Mouse (Mus musculus) CH12.LX (cell line): Measurements from ENCODE around the gene Hspa1l. TPM values are rescaled to one million over a fixed set of nuclear protein-coding genes. Genes with fewer than 3 reads are reported as not detected.
"Not testable (repeated sequence)": the region's sequence is repeated elsewhere in the genome, so short reads cannot be mapped to it uniquely, and the experiment has no call there.

Experiments
- DNase-seq: peaks from one replicate; pipeline ENCODE4 v3.0.0-alpha.2; 2013; ENCODE audit errors: extremely low read depth
- H3K27ac ChIP-seq: 2 replicates; pipeline ENCODE4 v1.5.1; 2012; ENCODE audit warnings: low read depth, mild to moderate bottlenecking, control low read depth, moderate library complexity; ENCODE audit not compliant: insufficient read depth
- H3K27me3 ChIP-seq: replicated peaks from 2 replicates; pipeline ENCODE3; 2012; ENCODE audit warnings: inconsistent platforms
- H3K36me3 ChIP-seq, 2 experiments: replicated peaks in 1 of 2; 2 replicates each; pipeline versions ENCODE3 to v1.6.1; 2012; ENCODE audit warnings: inconsistent platforms in 1 of 2, low read length in 1 of 2, mild to moderate bottlenecking in 1 of 2, mixed read lengths in 1 of 2, moderate library complexity in 1 of 2; ENCODE audit not compliant: control insufficient read depth in 1 of 2, insufficient read depth in 1 of 2
- H3K4me1 ChIP-seq, 2 experiments: 2 replicates each; pipeline ENCODE4 v1.6.1; 2012; ENCODE audit warnings: inconsistent platforms in 1 of 2, moderate library complexity in 1 of 2; ENCODE audit not compliant: insufficient read depth in 2 of 2, control insufficient read depth in 1 of 2
- H3K4me2 ChIP-seq: 2 replicates; pipeline ENCODE4 v1.6.1; 2012; ENCODE audit warnings: low read depth, mild to moderate bottlenecking, control low read depth; ENCODE audit not compliant: poor library complexity, insufficient read depth, severe bottlenecking
- H3K4me3 ChIP-seq, 3 experiments: fragments of 150-350 bp in 1 of 3; sonication (generic) in 1 of 3; replicated peaks in 1 of 3; 2 replicates each; pipeline versions ENCODE3 to v1.5.1; 2011 to 2012; ENCODE audit warnings: low read depth in 2 of 3, low read length in 2 of 3, mild to moderate bottlenecking in 2 of 3, moderate library complexity in 2 of 3, control low read depth in 1 of 3, improper control_type of control experiment in 1 of 3, inconsistent platforms in 1 of 3, mixed read lengths in 1 of 3; ENCODE audit not compliant: poor library complexity in 1 of 3
- H3K79me2 ChIP-seq: replicated peaks from 2 replicates; pipeline ENCODE4 v1.6.1; 2012; ENCODE audit warnings: mild to moderate bottlenecking, moderate library complexity; ENCODE audit not compliant: control insufficient read depth, poor library complexity, insufficient read depth, severe bottlenecking; ENCODE audit errors: extremely low read depth
- H3K9ac ChIP-seq: 2 replicates; pipeline ENCODE4 v1.6.1; 2012; ENCODE audit warnings: low read depth, mild to moderate bottlenecking, control low read depth, moderate library complexity; ENCODE audit not compliant: insufficient read depth
- H3K9me3 ChIP-seq: replicated peaks from 2 replicates; pipeline ENCODE3; 2012; ENCODE audit warnings: low read length, inconsistent platforms, mixed read lengths
- CHD1 ChIP-seq: IDR thresholded peaks from 2 replicates; pipeline ENCODE4 v1.6.1; 2012; ENCODE audit warnings: low read depth, low read length, improper control_type of control experiment, inconsistent platforms
- CHD2 ChIP-seq: IDR thresholded peaks from 2 replicates; pipeline ENCODE4 v1.6.1; 2011; ENCODE audit warnings: low read length, improper control_type of control experiment
- CTCF ChIP-seq, 2 experiments: IDR thresholded peaks in 1 of 2; conservative IDR thresholded peaks in 1 of 2; 2 replicates each; pipeline ENCODE4 v1.5.1; 2011 to 2012; ENCODE audit warnings: low read depth in 2 of 2, low read length in 2 of 2, improper control_type of control experiment in 1 of 2, inconsistent platforms in 1 of 2, mild to moderate bottlenecking in 1 of 2, moderate library complexity in 1 of 2
- EP300 ChIP-seq: IDR thresholded peaks from 2 replicates; pipeline ENCODE4 v1.6.1; 2011; ENCODE audit warnings: low read length, improper control_type of control experiment
- GABPA ChIP-seq: IDR thresholded peaks from 2 replicates; pipeline ENCODE4 v1.6.1; 2012; ENCODE audit warnings: low read depth, low read length, improper control_type of control experiment, inconsistent platforms; ENCODE audit not compliant: insufficient replicate concordance
- JUND ChIP-seq: conservative IDR thresholded peaks from 2 replicates; pipeline ENCODE4 v1.6.1; 2011; ENCODE audit warnings: low read depth, low read length, improper control_type of control experiment
- MAFK ChIP-seq: IDR thresholded peaks from 2 replicates; pipeline ENCODE4 v1.6.1; 2011; ENCODE audit warnings: low read length, improper control_type of control experiment; ENCODE audit not compliant: insufficient replicate concordance
- MAX ChIP-seq: IDR thresholded peaks from 2 replicates; pipeline ENCODE4 v1.6.1; 2011; ENCODE audit warnings: low read length, improper control_type of control experiment
- NRF1 ChIP-seq: IDR thresholded peaks from 2 replicates; pipeline ENCODE4 v1.6.1; 2014; ENCODE audit warnings: low read depth, mild to moderate bottlenecking, inconsistent platforms, low read length, improper control_type of control experiment, moderate library complexity
- POLR2A ChIP-seq: IDR thresholded peaks from 2 replicates; pipeline ENCODE4 v1.6.1; 2011; ENCODE audit warnings: low read depth, mild to moderate bottlenecking, improper control_type of control experiment, low read length
- POLR2AphosphoS2 ChIP-seq: IDR thresholded peaks from 2 replicates; pipeline ENCODE4 v1.6.1; 2011; ENCODE audit warnings: low read depth, low read length, improper control_type of control experiment
- RAD21 ChIP-seq: IDR thresholded peaks from 2 replicates; pipeline ENCODE4 v1.6.1; 2011; ENCODE audit warnings: low read depth, mild to moderate bottlenecking, low read length, improper control_type of control experiment, moderate library complexity
- RCOR1 ChIP-seq: conservative IDR thresholded peaks from 2 replicates; pipeline ENCODE4 v1.6.1; 2012; ENCODE audit warnings: low read depth, mild to moderate bottlenecking, inconsistent platforms, low read length, improper control_type of control experiment
- TBP ChIP-seq: conservative IDR thresholded peaks from 2 replicates; pipeline ENCODE4 v1.6.1; 2011; ENCODE audit warnings: low read depth, low read length, improper control_type of control experiment
- TCF12 ChIP-seq: IDR thresholded peaks from 2 replicates; pipeline ENCODE4 v1.6.1; 2014; ENCODE audit warnings: low read depth, mild to moderate bottlenecking, inconsistent platforms, low read length, improper control_type of control experiment
- USF2 ChIP-seq: conservative IDR thresholded peaks from 2 replicates; pipeline ENCODE4 v1.6.1; 2011; ENCODE audit warnings: low read depth, low read length, improper control_type of control experiment
- ZKSCAN1 ChIP-seq: IDR thresholded peaks from 2 replicates; pipeline ENCODE4 v1.6.1; 2012; ENCODE audit warnings: low read depth, inconsistent platforms, low read length, improper control_type of control experiment, borderline replicate concordance
- ZMIZ1 ChIP-seq: IDR thresholded peaks from 2 replicates; pipeline ENCODE4 v1.6.1; 2012; ENCODE audit warnings: low read depth, mild to moderate bottlenecking, inconsistent platforms, low read length, improper control_type of control experiment
- ZNF384 ChIP-seq: IDR thresholded peaks from 2 replicates; pipeline ENCODE4 v1.6.1; 2012; ENCODE audit warnings: low read depth, low read length, improper control_type of control experiment, inconsistent platforms
- dilution Hi-C: fragments of 300-500 bp; cut with MboI; formaldehyde crosslinking; loops from 2 replicates; pipeline ENCODE4 v1.14.3; 2020; ENCODE audit warnings: low sequenced_read_pairs; ENCODE audit not compliant: extremely low pct_unique_long_range_greater_than_20kb, extremely low pct_ligation_motif_present
- in situ Hi-C: fragments of 300-500 bp; cut with MboI; formaldehyde crosslinking; loops from 3 replicates; pipeline ENCODE4 v1.14.3; 2019; ENCODE audit warnings: low sequenced_read_pairs, low pct_ligation_motif_present, low pct_unique_long_range_greater_than_20kb, mixed read lengths
- polyA plus RNA-seq: library from polyadenylated mRNA; unstranded; fragments of >175 nt; gene quantifications from 2 replicates; pipeline ENCODE4 v1.2.1, GENCODE M21; 2012; ENCODE audit warnings: low read depth; ENCODE audit not compliant: insufficient read length
- total RNA-seq, 2 experiments: library from RNA; depleted of rRNA; stranded (reverse); fragments of 300-350 nt in 1 of 2; fragments of >200 nt in 1 of 2; gene quantifications; 2 replicates each; pipeline ENCODE4 v1.2.3; 2012 to 2014

Hspa1l gene
- total and polyA plus RNA-seq, 3 experiments, result 0.30 to 1.4 TPM; not detected in 1

- TF ChIP-seq CHD1 (no peak), EP300 (no peak), ZNF384 (no peak), JUND (no peak), TCF12 (no peak), MAX (no peak), ZMIZ1 (no peak), RAD21 (no peak), ZKSCAN1 (no peak), POLR2A (no peak), MAFK (no peak), TBP (no peak), GABPA (no peak), POLR2AphosphoS2 (no peak), CTCF (conservative IDR thresholded peaks at IDR 0.05 in 1 of 2, IDR thresholded peaks at IDR 0.05 in 1 of 2; ENCODE audit: low read depth in 2 of 2, low read length in 2 of 2) (no peak), USF2 (no peak), RCOR1 (no peak), NRF1 (no peak), CHD2 (no peak)
- in situ Hi-C loops (no loop called here), dilution Hi-C loops (no loop called here)
- Histone ChIP-seq H3K4me1 (peaks cover 5 to 30% of the 10 kb centered on the region in 2 experiments; a peak in 3 of 4 replicates), H3K9me3 (no peaks in the 10 kb centered on the region), H3K27ac (peak overlapping the region; percentile 39), H3K4me2 (peak overlapping the region; percentile 88; the same call in 1 of the 2 replicates), H3K27me3 (no peaks in the 10 kb centered on the region), H3K9ac (peak overlapping the region; percentile 100; the same call in 1 of the 2 replicates), H3K36me3 (peaks cover 43 to 60% of the 10 kb centered on the region in 2 experiments), H3K79me2 (peaks cover 41% of the 10 kb centered on the region), H3K4me3 (peak overlapping the region; percentile 13 to 84 (median 45))
- no peak for DNase-seq
These were observed 32.7 kb downstream of the Hspa1l start for GRCm38 (mm10) chr17:35005158-35005557.

GRCm38 (mm10) chr17:35005902-35006301 is 33.4 kb downstream of the Hspa1l start:
- peaks cover 5 to 30% of the 10 kb centered on the region in 2 experiments; a peak in 3 of 4 replicates for H3K4me1 ChIP-seq
- H3K9me3 ChIP-seq, dilution Hi-C loops, DNase-seq, H3K27me3 ChIP-seq, in situ Hi-C loops, H3K9ac ChIP-seq: not testable (repeated sequence)
- H3K27ac ChIP-seq, result peak overlapping the region; percentile 39
- H3K4me3 ChIP-seq, result peak overlapping the region in 2 of 3 experiments; percentile 13 to 84
- H3K79me2 ChIP-seq, result peaks cover 41% of the 10 kb centered on the region
- peak overlapping the region; percentile 7; the same call in 1 of the 2 replicates for H3K4me2 ChIP-seq
- peaks cover 51 to 68% of the 10 kb centered on the region in 2 experiments for H3K36me3 ChIP-seq
